Mouse (Mus musculus): ENCODE measurements around the gene Ncor1. TPM values are rescaled to one million over a fixed set of nuclear protein-coding genes. Genes with fewer than 3 reads are reported as not detected.
"Not testable (repeated sequence)": the region's sequence is repeated elsewhere in the genome, so short reads cannot be mapped to it uniquely, and the experiment has no call there.

Ncor1 gene
- polyA plus RNA-seq, 1 experiment: 73.7 TPM

DNA sequence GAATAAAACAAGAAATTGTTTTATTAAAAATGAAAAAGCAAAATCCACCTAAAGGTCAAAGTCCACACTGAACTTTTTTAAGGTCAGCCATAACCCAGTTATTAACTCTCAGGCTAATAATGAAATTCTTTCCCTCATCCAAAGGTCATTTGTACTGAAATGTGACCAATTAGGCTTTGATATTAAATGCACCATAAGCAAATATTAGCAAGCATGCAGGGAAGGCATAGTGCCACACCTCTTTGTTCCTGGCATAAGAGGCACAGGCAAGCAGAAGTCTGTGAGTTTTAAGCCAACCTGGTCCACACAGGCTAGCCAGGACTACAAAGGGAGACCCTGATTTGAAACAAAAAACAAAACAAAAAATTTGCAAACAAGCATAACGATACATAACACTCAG lies 48.7 kb downstream of the Ncor1 start:
- TF ChIP-seq POLR2A (IDR thresholded peaks at IDR 0.05; ENCODE audit: control insufficient read depth, low read depth, low read length): no peak
- no peaks in the 10 kb centered on the region for H3K4me1 ChIP-seq (ENCODE audit: control insufficient read depth, insufficient read depth, low read length)
- H3K36me3 ChIP-seq (ENCODE audit: control insufficient read depth, insufficient read depth, low read length): no peaks in the 10 kb centered on the region

DNA sequence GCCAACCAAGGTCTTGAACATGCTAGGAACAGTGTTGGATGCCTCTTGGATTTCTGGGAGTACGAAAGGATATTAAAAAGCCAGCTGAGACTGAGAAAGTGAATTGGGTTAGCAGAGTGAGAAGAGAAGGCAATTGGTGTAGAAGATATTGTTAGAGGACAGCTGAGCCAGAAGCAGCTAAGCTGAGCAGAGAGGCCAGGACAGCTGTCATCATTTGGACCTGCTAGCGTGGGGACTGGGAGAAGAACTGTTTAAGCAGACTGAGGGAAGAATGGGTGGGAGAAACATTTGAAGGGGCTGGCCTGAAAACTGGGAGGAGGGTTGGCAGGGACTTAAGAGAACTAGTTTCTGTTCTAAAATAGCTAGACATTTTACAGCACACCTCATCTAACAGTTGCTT lies 49.5 kb downstream of the Ncor1 start:
- Histone ChIP-seq H3K27ac (ENCODE audit: control insufficient read depth, insufficient read depth, low read depth, low read length) (no peak overlapping the region), H3K36me3 (ENCODE audit: control insufficient read depth, insufficient read depth, low read length) (no peaks in the 10 kb centered on the region; the same call in 1 of the 2 replicates), H3K27me3 (ENCODE audit: control insufficient read depth, insufficient read depth, low read length) (no peaks in the 10 kb centered on the region), H3K4me3 (ENCODE audit: control insufficient read depth, low read depth, low read length) (no peak overlapping the region), H3K4me1 (ENCODE audit: control insufficient read depth, insufficient read depth, low read length) (no peaks in the 10 kb centered on the region)
- TF ChIP-seq POLR2A (IDR thresholded peaks at IDR 0.05; ENCODE audit: control insufficient read depth, low read depth, low read length) (no peak), CTCF (IDR thresholded peaks at IDR 0.05; ENCODE audit: control insufficient read depth, insufficient read depth, insufficient replicate concordance, low read depth, low read length) (no peak)

More for the DNA sequence above, 48.7 kb downstream of the Ncor1 start:
- no peaks in the 10 kb centered on the region for H3K27me3 ChIP-seq (ENCODE audit: control insufficient read depth, insufficient read depth, low read length)
- H3K4me3 ChIP-seq (ENCODE audit: control insufficient read depth, low read depth, low read length): no peak overlapping the region
- H3K27ac ChIP-seq (ENCODE audit: control insufficient read depth, insufficient read depth, low read depth, low read length): no peak overlapping the region

DNA sequence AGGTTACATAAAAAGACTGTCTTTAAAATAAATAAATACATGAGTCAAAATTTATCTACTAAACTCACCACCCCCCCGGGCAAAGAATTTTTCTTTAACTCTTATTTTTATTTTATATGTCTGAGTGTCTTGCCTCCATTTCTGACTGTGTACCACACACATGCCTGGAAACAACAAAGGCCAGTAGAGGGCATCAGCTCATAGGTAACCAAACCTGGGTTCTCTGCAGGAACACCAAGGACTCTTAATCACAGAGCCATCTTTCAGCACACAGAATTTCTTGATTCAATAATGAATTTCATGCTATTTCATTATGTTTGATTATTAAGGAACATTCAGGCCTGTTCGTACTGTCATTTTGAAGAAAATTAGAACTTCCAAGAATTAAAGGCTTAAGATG lies 61.9 kb downstream of the Ncor1 start:
- peaks cover 2% of the 10 kb centered on the region; the same call in 1 of the 2 replicates for H3K36me3 ChIP-seq (ENCODE audit: control insufficient read depth, insufficient read depth, low read length)

DNA sequence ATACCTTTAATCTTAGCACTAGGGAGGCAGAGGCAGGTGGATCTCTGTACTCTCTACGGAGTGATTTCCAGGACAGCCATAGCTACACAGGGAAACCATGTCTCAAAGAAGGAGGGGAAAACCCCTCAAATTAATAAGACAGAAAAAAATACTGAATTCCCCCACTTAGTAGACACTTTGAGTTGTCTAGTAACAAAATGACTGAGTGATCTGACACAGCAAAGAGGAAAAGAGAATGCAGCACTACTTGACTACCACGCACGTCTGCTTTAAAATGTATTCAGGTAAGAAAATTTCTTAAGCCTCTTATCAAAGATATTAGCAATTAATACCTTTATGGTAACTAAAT lies 70.0 kb downstream of the Ncor1 start:
- H3K4me3 ChIP-seq (ENCODE audit: control insufficient read depth, low read depth, low read length): no peak overlapping the region
- H3K4me1 ChIP-seq (ENCODE audit: control insufficient read depth, insufficient read depth, low read length): no peaks in the 10 kb centered on the region
- no peaks in the 10 kb centered on the region; the same call in none of the 2 replicates for H3K36me3 ChIP-seq (ENCODE audit: control insufficient read depth, insufficient read depth, low read length)
- no peak for TF ChIP-seq POLR2A (IDR thresholded peaks at IDR 0.05; ENCODE audit: control insufficient read depth, low read depth, low read length)
- no peak for TF ChIP-seq CTCF (IDR thresholded peaks at IDR 0.05; ENCODE audit: control insufficient read depth, insufficient read depth, insufficient replicate concordance, low read depth, low read length)
- no peak overlapping the region for H3K27ac ChIP-seq (ENCODE audit: control insufficient read depth, insufficient read depth, low read depth, low read length)
- no peaks in the 10 kb centered on the region for H3K27me3 ChIP-seq (ENCODE audit: control insufficient read depth, insufficient read depth, low read length)

More for the DNA sequence above, 61.9 kb downstream of the Ncor1 start:
- Histone ChIP-seq H3K27me3 (ENCODE audit: control insufficient read depth, insufficient read depth, low read length) (no peaks in the 10 kb centered on the region), H3K4me1 (ENCODE audit: control insufficient read depth, insufficient read depth, low read length) (no peaks in the 10 kb centered on the region), H3K27ac (ENCODE audit: control insufficient read depth, insufficient read depth, low read depth, low read length) (no peak overlapping the region), H3K4me3 (ENCODE audit: control insufficient read depth, low read depth, low read length) (no peak overlapping the region)
- TF ChIP-seq CTCF (IDR thresholded peaks at IDR 0.05; ENCODE audit: control insufficient read depth, insufficient read depth, insufficient replicate concordance, low read depth, low read length): no peak
- no peak for TF ChIP-seq POLR2A (IDR thresholded peaks at IDR 0.05; ENCODE audit: control insufficient read depth, low read depth, low read length)

DNA sequence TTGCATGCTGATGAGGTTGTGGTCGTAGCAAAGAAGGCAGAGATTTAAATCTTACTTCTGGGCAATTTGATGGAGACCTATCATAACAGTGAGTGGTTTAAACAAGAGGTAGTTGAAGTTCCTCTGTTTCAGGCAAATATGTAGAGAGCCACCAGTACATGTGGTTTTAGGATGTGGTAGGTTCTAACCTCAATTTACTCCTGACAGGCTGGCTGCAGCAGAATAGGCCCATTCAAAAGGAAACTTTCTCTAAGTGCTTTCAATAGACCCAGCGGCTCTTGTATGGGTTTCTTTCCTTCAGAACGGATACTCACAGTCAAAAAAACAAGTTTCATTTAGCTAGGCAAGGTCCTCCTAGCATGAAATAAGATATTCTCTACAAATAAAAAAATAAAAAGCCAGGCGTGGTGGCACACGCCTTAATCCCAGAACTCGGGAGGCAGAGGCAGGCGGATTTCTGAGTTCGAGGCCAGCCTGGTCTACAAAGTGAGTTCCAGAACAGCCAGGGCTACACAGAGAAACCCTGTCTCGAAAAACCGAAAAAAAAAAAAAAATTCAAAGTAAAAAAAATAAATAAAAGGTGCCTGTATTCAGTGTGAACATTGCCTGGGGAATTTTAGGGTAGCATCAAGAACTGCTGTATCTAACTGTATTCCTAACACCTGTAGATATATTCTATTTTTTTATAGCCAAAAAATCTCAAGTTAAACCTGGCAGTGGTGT lies 70.6 kb downstream of the Ncor1 start:
- H3K27ac ChIP-seq (ENCODE audit: control insufficient read depth, insufficient read depth, low read depth, low read length): no peak overlapping the region
- no peaks in the 10 kb centered on the region for H3K27me3 ChIP-seq (ENCODE audit: control insufficient read depth, insufficient read depth, low read length)
- no peaks in the 10 kb centered on the region for H3K4me1 ChIP-seq (ENCODE audit: control insufficient read depth, insufficient read depth, low read length)
- no peak overlapping the region for H3K4me3 ChIP-seq (ENCODE audit: control insufficient read depth, low read depth, low read length)
- TF ChIP-seq POLR2A (IDR thresholded peaks at IDR 0.05; ENCODE audit: control insufficient read depth, low read depth, low read length) (no peak), CTCF (IDR thresholded peaks at IDR 0.05; ENCODE audit: control insufficient read depth, insufficient read depth, insufficient replicate concordance, low read depth, low read length) (no peak)
- H3K36me3 ChIP-seq (ENCODE audit: control insufficient read depth, insufficient read depth, low read length): no peaks in the 10 kb centered on the region; the same call in none of the 2 replicates

DNA sequence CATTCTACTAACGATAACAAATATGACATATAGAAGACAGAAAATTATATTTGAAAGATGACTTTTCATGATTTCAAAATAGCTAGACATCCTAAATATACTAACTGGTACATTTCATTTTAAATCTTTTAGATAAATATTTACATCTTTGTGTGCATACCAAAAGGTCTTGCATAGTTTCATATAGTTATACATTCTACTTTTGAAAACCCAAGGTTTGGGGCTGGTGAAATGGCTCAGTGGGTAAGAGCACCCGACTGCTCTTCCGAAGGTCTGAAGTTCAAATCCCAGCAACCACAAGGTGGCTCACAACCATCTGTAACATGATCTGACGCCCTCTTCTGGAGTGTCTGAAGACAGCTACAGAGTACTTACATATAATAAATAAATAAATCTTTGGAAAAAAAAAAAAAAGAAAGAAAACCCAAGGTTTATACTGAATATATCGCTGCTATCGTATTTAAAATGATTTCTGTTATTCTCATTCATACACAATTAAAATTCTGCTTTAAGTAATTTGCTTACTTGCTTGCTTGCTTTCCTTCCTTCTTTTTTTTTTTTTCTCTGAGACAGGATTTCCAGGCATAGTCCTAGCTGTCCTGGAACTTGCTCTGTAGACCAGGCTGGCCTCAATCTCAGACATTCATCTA lies 81.0 kb downstream of the Ncor1 start:
- H3K4me1 ChIP-seq (ENCODE audit: control insufficient read depth, insufficient read depth, low read length); H3K27ac ChIP-seq (ENCODE audit: control insufficient read depth, insufficient read depth, low read depth, low read length); H3K36me3 ChIP-seq (ENCODE audit: control insufficient read depth, insufficient read depth, low read length); H3K4me3 ChIP-seq (ENCODE audit: control insufficient read depth, low read depth, low read length); H3K27me3 ChIP-seq (ENCODE audit: control insufficient read depth, insufficient read depth, low read length): not testable (repeated sequence)

DNA sequence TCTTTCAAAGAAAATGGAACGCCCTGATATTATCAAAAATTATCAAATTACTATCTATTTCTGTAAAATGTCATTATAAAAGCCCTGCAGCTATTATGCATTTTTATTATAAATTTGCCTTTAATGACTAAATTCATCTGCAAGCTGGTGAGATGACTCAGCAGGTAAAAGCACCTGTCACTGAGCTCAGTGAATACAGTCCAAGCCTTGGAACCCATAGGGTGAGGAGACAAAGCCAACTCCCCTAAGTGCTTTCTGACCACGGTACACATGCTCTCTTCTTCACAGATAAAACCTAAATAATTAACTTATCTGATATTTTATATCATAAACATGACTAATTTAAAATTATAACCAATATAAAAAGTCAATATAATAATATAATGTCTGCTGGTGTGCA lies 86.6 kb downstream of the Ncor1 start:
- no peaks in the 10 kb centered on the region for H3K27me3 ChIP-seq (ENCODE audit: control insufficient read depth, insufficient read depth, low read length)
- peaks cover 2% of the 10 kb centered on the region; the same call in 1 of the 2 replicates for H3K36me3 ChIP-seq (ENCODE audit: control insufficient read depth, insufficient read depth, low read length)
- no peak overlapping the region for H3K4me3 ChIP-seq (ENCODE audit: control insufficient read depth, low read depth, low read length)
- H3K4me1 ChIP-seq (ENCODE audit: control insufficient read depth, insufficient read depth, low read length): no peaks in the 10 kb centered on the region
- TF ChIP-seq POLR2A (IDR thresholded peaks at IDR 0.05; ENCODE audit: control insufficient read depth, low read depth, low read length) (no peak), CTCF (IDR thresholded peaks at IDR 0.05; ENCODE audit: control insufficient read depth, insufficient read depth, insufficient replicate concordance, low read depth, low read length) (no peak)
- no peak overlapping the region for H3K27ac ChIP-seq (ENCODE audit: control insufficient read depth, insufficient read depth, low read depth, low read length)

Measured in testis, adult 2 months (tissue).